Mouse (Mus musculus) gastrocnemius, postnatal 25 days (tissue): ENCODE results near the gene Deaf1. TPM values are rescaled to one million over a fixed set of nuclear protein-coding genes. Genes with fewer than 3 reads are reported as not detected.

ENCODE experiments used
- DNase-seq: peaks from one replicate; pipeline ENCODE4 v3.0.0; 2022
- long read RNA-seq, 2 experiments: library from polyadenylated mRNA; stranded (forward); transcript quantifications; one replicate each; pipeline ENCODE4 v2.0.0; 2021
- total RNA-seq, 2 experiments: library from RNA; stranded (reverse); gene quantifications; 1 replicate in 1 of 2; 2 replicates in 1 of 2; pipeline ENCODE4 v1.2.3; 2021

Gene Deaf1
- 10 to 100 TPM; 11.2 to 11.7 TPM for total RNA-seq
- long read RNA-seq, experiment 1, transcript Deaf1-201 (12 exons, 2,135 nt) = major isoform, 12 of 19 reads
- long read RNA-seq, experiment 1, partial matches to known transcripts = 0 of 19 reads
- long read RNA-seq, experiment 1, other reads (novel, unspliced or antisense) = 7 of 19 reads
- long read RNA-seq, experiment 2, transcript Deaf1-201 (12 exons, 2,135 nt) = major isoform, 16 of 27 reads
- long read RNA-seq, experiment 2, partial matches to known transcripts = 1 of 27 reads
- long read RNA-seq, experiment 2, other reads (novel, unspliced or antisense) = 10 of 27 reads

DNA sequence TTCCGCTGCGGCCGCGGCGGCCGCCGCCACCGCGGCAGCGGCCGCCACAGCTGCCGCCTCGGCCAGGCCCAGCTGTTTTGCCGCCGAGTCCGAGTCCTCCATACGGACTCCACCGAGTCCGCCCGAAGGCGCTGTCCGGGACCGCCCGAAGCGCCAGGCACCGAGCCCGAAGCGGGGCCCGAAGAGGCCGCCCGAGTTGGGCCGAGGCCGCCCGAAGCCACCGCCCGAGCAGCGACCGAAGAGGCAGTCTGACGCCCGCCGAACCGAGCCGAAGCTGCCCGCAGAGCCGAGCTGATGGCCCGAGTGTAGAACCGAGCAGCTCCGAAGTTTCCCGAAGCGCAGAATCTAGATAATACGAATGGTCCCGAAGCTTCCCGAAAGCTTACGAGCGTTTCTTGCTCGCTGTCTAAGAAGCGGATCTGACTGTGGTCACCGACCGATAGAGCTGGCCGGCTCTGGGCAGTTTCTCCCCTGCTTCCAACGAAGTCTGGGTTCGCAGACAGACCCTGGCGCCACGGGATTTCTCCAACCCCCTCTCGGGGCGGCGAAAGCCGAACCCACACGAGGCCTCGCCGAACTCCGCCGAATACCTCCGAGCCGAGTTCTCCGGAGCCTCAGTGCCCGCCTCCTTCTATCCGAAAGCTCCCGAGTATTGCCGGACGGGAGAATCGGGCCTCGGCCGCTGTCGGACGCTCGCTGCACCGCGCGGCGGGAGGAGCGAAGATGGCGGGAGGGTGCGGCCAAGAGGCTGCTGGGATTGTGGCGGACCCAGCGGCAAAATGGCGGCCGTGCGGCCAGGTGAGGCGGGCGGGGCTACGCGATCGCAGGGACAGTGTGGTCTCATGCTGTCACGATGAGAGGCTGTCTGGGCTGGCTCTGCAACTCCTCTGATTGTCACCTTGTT lies at the start of gene Deaf1, which contains the start of gene Tmem80:
TSS of gene Deaf1 (minus strand) at position 222 of the 904 bp plus-strand sequence.
TSS of gene Tmem80 (plus strand) at position 271 of the 904 bp plus-strand sequence.
- peak; percentile 99 for DNase-seq

GRCm38 (mm10) chr7:141374399-141374798 lies 46.9 kb upstream of the Deaf1 start:
- DNase-seq = no peak

DNA sequence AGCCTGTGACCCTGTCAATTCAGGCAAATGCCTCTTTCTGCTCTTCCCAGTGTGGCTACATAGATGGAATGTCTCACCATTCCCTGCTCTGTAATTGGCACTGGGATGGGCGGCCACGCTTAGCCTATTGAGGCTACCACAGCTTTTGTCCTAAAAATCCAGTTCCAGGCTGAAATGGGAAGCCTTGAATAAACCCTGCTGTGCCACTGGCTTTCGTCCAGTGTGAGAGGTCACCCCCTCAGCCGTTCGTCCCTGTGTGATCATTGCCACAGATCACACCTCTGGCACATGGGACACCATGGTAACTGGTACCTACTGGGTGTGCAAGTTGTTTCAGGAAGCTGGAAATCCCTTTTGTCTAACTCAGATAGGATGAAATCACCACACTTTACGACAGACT lies 46.1 kb upstream of the Deaf1 start:
- DNase-seq = no peak

- no peak for DNase-seq
These were observed 44.6 kb upstream of the Deaf1 start for GRCm38 (mm10) chr7:141371942-141372595.

DNA sequence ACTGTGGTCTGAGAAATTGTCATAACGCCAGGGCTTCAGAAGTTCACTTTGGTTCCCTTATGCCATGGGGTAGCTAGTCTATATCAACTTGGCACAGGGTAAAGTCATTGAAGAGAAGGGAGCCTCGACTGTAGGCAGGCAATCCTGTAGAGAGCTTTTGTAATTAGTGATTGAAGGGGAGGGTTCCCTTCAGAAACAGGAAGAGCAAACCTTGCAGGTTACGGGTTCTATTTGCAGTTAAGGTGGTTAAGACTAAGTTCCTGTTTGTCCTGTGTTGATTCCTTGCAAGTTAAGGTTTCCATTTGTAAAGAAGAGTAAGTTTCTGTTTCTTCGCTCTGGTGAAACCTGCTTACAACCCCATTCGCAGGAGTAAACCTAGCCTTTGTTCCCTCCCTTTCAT lies 42.4 kb upstream of the Deaf1 start:
- DNase-seq = no peak

GRCm38 (mm10) chr7:141367358-141367757 lies 39.9 kb upstream of the Deaf1 start:
- DNase-seq = no peak

- DNase-seq = no peak
These were observed 37.6 kb upstream of the Deaf1 start for GRCm38 (mm10) chr7:141365049-141365445.

DNA sequence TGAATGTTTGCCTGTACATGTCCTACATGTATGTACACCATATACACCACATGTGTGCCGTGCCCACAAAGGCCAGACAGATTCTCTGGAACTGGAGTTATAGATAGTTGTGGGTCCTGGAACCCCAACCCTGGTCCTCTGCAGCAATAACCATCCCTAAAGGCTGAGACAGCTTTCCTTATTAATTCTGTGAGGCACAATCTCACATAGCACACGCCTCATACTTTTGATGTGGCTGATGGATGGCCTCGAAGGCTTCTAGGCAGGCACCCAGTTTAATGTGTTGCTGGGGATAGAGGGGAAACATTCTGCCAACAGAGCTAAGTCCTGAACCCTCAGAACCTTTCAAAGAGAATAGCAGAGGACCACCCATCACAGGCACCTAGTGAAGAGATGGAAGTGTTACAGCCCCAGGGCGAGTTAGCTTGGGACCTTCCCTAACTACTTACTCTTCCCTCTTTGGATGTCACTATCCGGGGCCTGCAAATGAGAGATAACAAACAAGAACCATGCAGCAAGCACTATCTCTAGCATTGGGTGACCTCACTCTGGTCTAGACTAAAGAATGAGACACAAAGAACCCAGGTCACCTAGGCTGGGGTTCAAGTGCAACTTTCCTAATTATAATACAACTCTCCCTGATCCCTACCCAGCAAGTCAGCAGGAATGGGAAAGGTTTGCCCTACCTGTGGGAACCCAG lies 37.0 kb upstream of the Deaf1 start:
- DNase-seq = no peak

GRCm38 (mm10) chr7:141363752-141364125 lies 36.2 kb upstream of the Deaf1 start:
- no peak for DNase-seq

DNA sequence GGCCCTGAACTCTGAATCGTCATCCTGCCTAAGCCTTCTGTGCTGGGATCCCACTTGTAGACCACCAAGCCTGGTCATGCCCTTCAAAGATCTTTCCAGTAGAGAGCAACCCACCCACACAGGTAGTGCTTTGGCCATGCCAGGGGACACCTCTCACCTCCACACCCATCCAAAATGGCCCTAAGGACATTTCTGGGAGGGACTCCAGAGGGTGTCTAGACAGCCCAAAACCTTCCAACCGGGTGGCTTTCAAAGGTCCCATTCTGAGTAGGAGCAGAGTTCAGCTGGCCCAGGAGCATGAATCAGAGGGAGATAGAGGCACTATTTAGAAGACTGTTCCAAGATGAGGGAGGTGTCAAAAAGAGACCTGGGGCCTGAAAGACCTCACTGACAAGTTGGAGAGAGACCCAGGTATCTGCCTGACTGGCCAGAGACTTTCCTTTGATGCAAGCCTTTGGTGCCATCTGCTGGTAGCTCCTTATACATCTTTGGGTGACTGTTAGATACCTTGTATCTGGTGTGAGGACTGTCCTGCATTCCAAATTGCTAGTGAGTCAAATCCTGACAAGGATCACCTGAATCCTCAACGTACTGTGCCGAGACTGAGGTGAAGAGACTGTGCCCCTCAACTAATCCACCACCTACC lies 35.7 kb upstream of the Deaf1 start:
- DNase-seq = peak; percentile 50

DNA sequence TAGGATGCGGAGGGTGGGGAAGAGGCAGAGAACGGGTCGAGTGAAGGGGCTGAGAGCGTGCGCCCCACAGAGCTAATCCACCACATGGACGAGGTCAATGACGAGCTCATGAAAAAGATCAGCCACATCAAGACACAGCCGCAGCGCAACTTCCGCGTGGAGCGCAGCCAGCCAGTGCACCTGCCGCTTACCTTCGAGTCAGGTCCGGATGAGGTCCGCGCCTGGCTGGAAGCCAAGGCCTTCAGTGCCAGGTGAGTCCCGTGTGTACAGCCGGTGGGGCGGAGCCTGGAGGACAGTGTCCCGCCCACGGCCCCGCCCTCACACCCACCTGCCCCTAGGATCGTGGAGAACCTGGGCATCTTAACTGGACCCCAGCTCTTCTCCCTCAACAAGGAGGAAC lies 34.0 kb upstream of the Deaf1 start:
- no peak for DNase-seq

DNA sequence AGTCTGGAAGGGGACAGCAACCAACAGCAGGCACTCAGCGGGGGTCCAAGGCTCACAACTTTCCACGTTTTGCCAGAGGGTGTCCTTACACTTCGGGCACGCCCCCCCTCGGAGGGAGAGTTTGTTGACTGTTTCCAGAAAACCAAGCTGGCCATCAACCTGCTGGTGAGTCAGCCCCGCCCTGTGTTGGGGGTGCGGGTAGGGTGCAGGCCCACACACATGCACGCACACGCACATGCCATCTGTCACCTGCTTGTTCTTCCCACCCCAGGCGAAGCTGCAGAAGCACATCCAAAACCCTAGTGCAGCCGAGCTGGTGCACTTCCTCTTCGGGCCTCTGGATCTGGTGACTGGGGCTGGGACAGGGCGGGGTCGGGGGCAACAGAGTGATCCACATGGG lies 29.5 kb upstream of the Deaf1 start:
- DNase-seq = no peak

GRCm38 (mm10) chr7:141355626-141356326 lies 28.3 kb upstream of the Deaf1 start:
- no peak for DNase-seq

DNA sequence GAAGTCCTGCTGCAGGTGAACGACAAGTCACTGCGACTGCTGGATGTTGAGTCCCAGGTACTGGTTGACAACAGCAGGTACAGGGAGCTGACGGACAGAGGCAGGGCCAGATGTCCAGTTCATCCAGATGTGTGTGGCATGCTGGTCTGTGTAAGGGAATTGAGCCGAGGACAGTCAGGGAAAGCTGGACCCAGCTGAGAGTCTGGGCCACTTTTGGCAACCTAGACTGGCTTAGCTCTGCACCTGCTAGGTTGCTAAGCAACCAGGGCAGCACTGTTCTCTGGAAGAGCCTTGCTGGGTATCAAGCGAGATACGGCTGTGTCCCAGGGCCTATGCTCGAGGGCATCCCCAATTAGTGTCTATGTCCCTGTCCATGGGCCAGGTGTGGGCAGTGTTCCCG lies 27.6 kb upstream of the Deaf1 start:
- DNase-seq = no peak

- no peak for DNase-seq
These were observed 23.6 kb upstream of the Deaf1 start for GRCm38 (mm10) chr7:141351061-141351460.

GRCm38 (mm10) chr7:141344787-141345186 lies 17.3 kb upstream of the Deaf1 start:
- DNase-seq = no peak

DNA sequence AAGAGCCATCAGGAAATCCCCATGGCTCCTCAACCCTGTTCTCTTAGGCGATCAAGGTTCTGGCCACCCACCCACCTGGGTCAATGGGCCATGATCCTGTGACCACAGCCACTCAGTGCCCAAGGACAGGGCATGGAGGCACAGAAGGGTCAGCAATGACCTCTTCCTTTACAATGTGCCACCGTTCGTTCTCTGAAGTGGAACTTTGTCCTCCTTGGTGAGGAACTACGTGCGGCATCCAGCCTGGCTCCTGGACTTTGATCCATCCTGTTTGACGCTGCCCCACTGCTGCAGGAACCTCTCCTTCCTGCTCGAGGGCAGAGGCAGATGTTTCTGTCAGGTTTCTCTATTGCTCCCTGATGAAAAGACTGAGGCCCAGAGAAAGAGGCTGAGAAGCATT lies 16.2 kb upstream of the Deaf1 start:
- DNase-seq = no peak

- DNase-seq = no peak
These were observed 15.7 kb upstream of the Deaf1 start for GRCm38 (mm10) chr7:141343230-141343629.

DNA sequence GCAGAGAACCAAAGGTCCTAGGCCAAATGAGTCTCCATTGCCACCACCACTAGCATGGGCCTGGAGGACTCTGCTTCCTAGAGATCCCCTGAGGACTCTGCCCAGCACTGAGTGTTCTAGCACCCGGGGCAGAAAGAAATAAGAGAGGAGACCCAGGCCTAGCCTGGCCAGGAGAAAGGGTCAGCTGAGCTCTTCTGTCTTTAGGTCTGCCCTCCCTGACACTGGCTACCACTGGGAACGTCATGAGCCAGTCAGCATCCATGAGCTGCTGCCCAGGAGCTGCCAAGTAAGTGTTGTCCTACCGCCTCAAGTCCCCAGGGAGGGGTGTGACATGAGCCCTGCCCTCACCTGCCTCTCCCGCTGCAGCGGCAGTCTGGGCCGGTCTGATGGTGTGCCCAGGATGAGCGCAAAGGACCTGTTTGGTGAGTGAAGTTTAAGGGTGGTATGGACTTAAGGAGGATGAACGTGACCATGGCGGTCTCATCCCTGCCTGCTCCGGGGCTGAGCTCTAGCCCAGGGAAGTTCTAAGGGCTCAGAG lies 14.3 kb upstream of the Deaf1 start:
- no peak for DNase-seq

DNA sequence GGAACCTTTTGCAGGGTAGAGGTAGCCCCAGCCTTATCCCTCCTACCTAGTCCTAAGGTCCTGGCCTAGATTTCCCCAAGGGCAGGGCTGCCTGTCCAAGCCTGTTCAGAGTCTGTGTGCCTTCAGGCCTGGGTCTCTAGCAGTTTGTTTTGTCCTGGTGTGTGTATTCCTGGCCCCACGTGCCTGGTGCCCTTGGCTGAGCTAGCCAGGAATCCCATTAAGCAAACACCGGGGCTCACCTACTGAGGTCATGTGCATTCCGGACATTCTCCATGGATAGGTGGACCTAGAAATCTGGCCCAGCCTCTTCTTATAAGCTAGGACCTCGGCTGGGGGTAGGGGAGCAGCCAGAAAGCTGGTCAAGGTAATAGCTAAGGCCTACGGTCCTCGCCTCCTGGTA lies 13.0 kb upstream of the Deaf1 start:
- DNase-seq = no peak

- no peak for DNase-seq
These were observed 12.5 kb upstream of the Deaf1 start for GRCm38 (mm10) chr7:141340023-141340422.
